Mouse (Mus musculus) lung, embryonic 14.5 days (tissue): ENCODE results near the gene Lypd4. TPM values are rescaled to one million over a fixed set of nuclear protein-coding genes. Genes with fewer than 3 reads are reported as not detected.
"Not testable (repeated sequence)": the region's sequence is repeated elsewhere in the genome, so short reads cannot be mapped to it uniquely, and the experiment has no call there.

Experiments
- ATAC-seq: fragments of 200-750 bp; cut with Nextera tagmentation; 2 replicates; pipeline ENCODE4 v1.8.0; 2017; ENCODE audit warnings: mild to moderate bottlenecking, moderate TSS enrichment, moderate library complexity; ENCODE audit not compliant: insufficient read depth
- DNase-seq: peaks from one replicate; pipeline ENCODE4 v3.0.0-alpha.2; 2015
- H3K27ac ChIP-seq: fragments of 300-500 bp; sonication (generic); 2 replicates; pipeline ENCODE4 v1.5.1; 2014; ENCODE audit warnings: low read depth, mild to moderate bottlenecking, moderate library complexity
- H3K27me3 ChIP-seq: fragments of 300-500 bp; sonication (generic); 2 replicates; pipeline ENCODE4 v1.6.1; 2014; ENCODE audit warnings: low read length, control low read depth; ENCODE audit not compliant: insufficient read depth
- H3K36me3 ChIP-seq: fragments of 300-500 bp; sonication (generic); 2 replicates; pipeline ENCODE4 v1.6.1; 2014; ENCODE audit warnings: control low read depth; ENCODE audit not compliant: insufficient read depth
- H3K4me1 ChIP-seq: fragments of 300-500 bp; sonication (generic); 2 replicates; pipeline ENCODE4 v1.6.1; 2014; ENCODE audit warnings: antibody characterized with exemption, control low read depth; ENCODE audit not compliant: insufficient read depth
- H3K4me2 ChIP-seq: fragments of 300-500 bp; sonication (generic); 2 replicates; pipeline ENCODE4 v1.6.1; 2014; ENCODE audit warnings: mild to moderate bottlenecking
- H3K4me3 ChIP-seq: fragments of 300-500 bp; sonication (generic); 2 replicates; pipeline ENCODE4 v1.5.1; 2014; ENCODE audit warnings: low read depth, low read length
- H3K9ac ChIP-seq: fragments of 300-500 bp; sonication (generic); 2 replicates; pipeline ENCODE4 v1.6.1; 2014
- H3K9me3 ChIP-seq: fragments of 300-500 bp; sonication (generic); 2 replicates; pipeline ENCODE4 v1.6.1; 2016; ENCODE audit warnings: low read depth, low read length, control low read depth
- CTCF ChIP-seq: IDR thresholded peaks from 2 replicates; pipeline ENCODE4 v1.5.1; 2016; ENCODE audit warnings: antibody characterized with exemption, low read depth
- WGBS: fragments of 180-500 bp; shearing (Covaris S2); extraction: QIAGEN DNeasy Blood & Tissue Kit; methylation state at CpG from one replicate; pipeline ENCODE4 v1.1.7; 2014; 5-methylcytosine and 5-hydroxymethylcytosine counted together
- polyA plus RNA-seq: library from polyadenylated mRNA; unstranded; fragments of >200 nt; fragmentation: Nextera tagmentation; extraction: Ambion mirVana; gene quantifications from 2 replicates; pipeline ENCODE4 v1.2.1, GENCODE M21; 2014

Lypd4 gene
- polyA plus RNA-seq, 1 experiment from 2014 or later, result not detected

GRCm38 (mm10) chr7:24845713-24846112 is 24.0 kb downstream of the Lypd4 start:
- H3K9me3 ChIP-seq, result no peaks in the 10 kb centered on the region
- H3K4me3 ChIP-seq, result no peak overlapping the region
- no peaks in the 10 kb centered on the region for H3K36me3 ChIP-seq
- ATAC-seq (peak; percentile 38; the same call in 1 of the 2 replicates), DNase-seq (peak; percentile 56)
- H3K4me2 ChIP-seq, result no peak overlapping the region
- no peak overlapping the region for H3K27ac ChIP-seq
- H3K27me3 ChIP-seq, result no peaks in the 10 kb centered on the region
- H3K9ac ChIP-seq, result no peak overlapping the region
- H3K4me1 ChIP-seq, result no peaks in the 10 kb centered on the region
- TF ChIP-seq CTCF, result peak; percentile 27
- WGBS, result 7% methylated on average over 6 of the region's 6 CpGs

GRCm38 (mm10) chr7:24845181-24845580 is 24.6 kb downstream of the Lypd4 start:
- ATAC-seq (no peak), DNase-seq (no peak)
- WGBS, result 78% methylated on average over 9 of the region's 9 CpGs
- H3K4me1 ChIP-seq, result no peaks in the 10 kb centered on the region
- H3K9me3 ChIP-seq, result no peaks in the 10 kb centered on the region
- H3K4me2 ChIP-seq, result no peak overlapping the region
- H3K9ac ChIP-seq, result no peak overlapping the region
- TF ChIP-seq CTCF, result no peak
- no peak overlapping the region for H3K4me3 ChIP-seq
- no peaks in the 10 kb centered on the region for H3K36me3 ChIP-seq
- H3K27me3 ChIP-seq, result no peaks in the 10 kb centered on the region
- no peak overlapping the region for H3K27ac ChIP-seq

GRCm38 (mm10) chr7:24844144-24844543 is 25.6 kb downstream of the Lypd4 start:
- no peak overlapping the region for H3K9ac ChIP-seq
- no peaks in the 10 kb centered on the region for H3K4me1 ChIP-seq
- no peak for TF ChIP-seq CTCF
- no peak overlapping the region for H3K27ac ChIP-seq
- DNase-seq, result no peak
- H3K36me3 ChIP-seq, result no peaks in the 10 kb centered on the region
- no peak overlapping the region for H3K4me2 ChIP-seq
- H3K9me3 ChIP-seq, result no peaks in the 10 kb centered on the region
- WGBS, result 36% methylated on average over 5 of the region's 5 CpGs
- no peaks in the 10 kb centered on the region for H3K27me3 ChIP-seq
- no peak overlapping the region for H3K4me3 ChIP-seq
- no peak for ATAC-seq

GRCm38 (mm10) chr7:24841009-24841408 is 28.7 kb downstream of the Lypd4 start:
- Histone ChIP-seq H3K27ac (no peak overlapping the region), H3K4me3 (no peak overlapping the region), H3K36me3 (no peaks in the 10 kb centered on the region), H3K9ac (no peak overlapping the region), H3K4me2 (no peak overlapping the region), H3K9me3 (no peaks in the 10 kb centered on the region), H3K4me1 (no peaks in the 10 kb centered on the region), H3K27me3 (no peaks in the 10 kb centered on the region)
- DNase-seq (no peak), ATAC-seq (no peak)
- TF ChIP-seq CTCF, result no peak
- 78% methylated on average over 4 of the region's 4 CpGs for WGBS

GRCm38 (mm10) chr7:24840331-24840730 is 29.4 kb downstream of the Lypd4 start:
- Histone ChIP-seq H3K4me2 (no peak overlapping the region), H3K9me3 (no peaks in the 10 kb centered on the region), H3K4me3 (no peak overlapping the region), H3K36me3 (no peaks in the 10 kb centered on the region), H3K4me1 (no peaks in the 10 kb centered on the region), H3K27ac (no peak overlapping the region), H3K27me3 (no peaks in the 10 kb centered on the region), H3K9ac (no peak overlapping the region)
- no peak for TF ChIP-seq CTCF
- ATAC-seq (no peak), DNase-seq (no peak)
- WGBS, result 57% methylated on average over 3 of the region's 3 CpGs

- no peak overlapping the region for H3K9ac ChIP-seq
- TF ChIP-seq CTCF, result no peak
- H3K27ac ChIP-seq, result no peak overlapping the region
- no peak overlapping the region for H3K4me2 ChIP-seq
- H3K4me1 ChIP-seq, result no peaks in the 10 kb centered on the region
- H3K9me3 ChIP-seq, result no peaks in the 10 kb centered on the region
- WGBS, result 75% methylated on average over 8 of the region's 8 CpGs
- H3K4me3 ChIP-seq, result no peak overlapping the region
- no peaks in the 10 kb centered on the region for H3K36me3 ChIP-seq
- ATAC-seq (no peak), DNase-seq (no peak)
- H3K27me3 ChIP-seq, result no peaks in the 10 kb centered on the region
Observed at GRCm38 (mm10) chr7:24839410-24839808, 30.3 kb downstream of the Lypd4 start.

GRCm38 (mm10) chr7:24838732-24839409 is 30.9 kb downstream of the Lypd4 start:
- not testable (repeated sequence) for H3K4me2 ChIP-seq, H3K4me1 ChIP-seq, DNase-seq, H3K4me3 ChIP-seq, H3K36me3 ChIP-seq, H3K9me3 ChIP-seq, H3K27me3 ChIP-seq, H3K27ac ChIP-seq, ATAC-seq, H3K9ac ChIP-seq
- WGBS, result 60% methylated on average over 11 of the region's 13 CpGs

- H3K27ac ChIP-seq, result no peak overlapping the region
- TF ChIP-seq CTCF, result no peak
- WGBS, result 91% methylated on average over 4 of the region's 4 CpGs
- DNase-seq (no peak), ATAC-seq (no peak)
- no peak overlapping the region for H3K4me3 ChIP-seq
- no peaks in the 10 kb centered on the region for H3K4me1 ChIP-seq
- H3K9ac ChIP-seq, result no peak overlapping the region
- H3K4me2 ChIP-seq, result no peak overlapping the region
- H3K9me3 ChIP-seq, result no peaks in the 10 kb centered on the region
- no peaks in the 10 kb centered on the region for H3K36me3 ChIP-seq
- no peaks in the 10 kb centered on the region for H3K27me3 ChIP-seq
Observed at GRCm38 (mm10) chr7:24827181-24827580, 42.6 kb downstream of the Lypd4 start.
